Mouse (Mus musculus) CH12.LX (cell line): ENCODE results near the gene Bclaf1. TPM values are rescaled to one million over a fixed set of nuclear protein-coding genes. Genes with fewer than 3 reads are reported as not detected.

Experiments used
- DNase-seq: peaks from one replicate; pipeline ENCODE4 v3.0.0-alpha.2; 2013; ENCODE audit errors: extremely low read depth
- H3K27ac ChIP-seq: 2 replicates; pipeline ENCODE4 v1.5.1; 2012; ENCODE audit warnings: low read depth, mild to moderate bottlenecking, control low read depth, moderate library complexity; ENCODE audit not compliant: insufficient read depth
- H3K27me3 ChIP-seq: replicated peaks from 2 replicates; pipeline ENCODE3; 2012; ENCODE audit warnings: inconsistent platforms
- H3K36me3 ChIP-seq, 2 experiments: replicated peaks in 1 of 2; 2 replicates each; pipeline versions ENCODE3 to v1.6.1; 2012; ENCODE audit warnings: inconsistent platforms in 1 of 2, low read length in 1 of 2, mild to moderate bottlenecking in 1 of 2, mixed read lengths in 1 of 2, moderate library complexity in 1 of 2; ENCODE audit not compliant: control insufficient read depth in 1 of 2, insufficient read depth in 1 of 2
- H3K4me1 ChIP-seq, 2 experiments: 2 replicates each; pipeline ENCODE4 v1.6.1; 2012; ENCODE audit warnings: inconsistent platforms in 1 of 2, moderate library complexity in 1 of 2; ENCODE audit not compliant: insufficient read depth in 2 of 2, control insufficient read depth in 1 of 2
- H3K4me2 ChIP-seq: 2 replicates; pipeline ENCODE4 v1.6.1; 2012; ENCODE audit warnings: low read depth, mild to moderate bottlenecking, control low read depth; ENCODE audit not compliant: poor library complexity, insufficient read depth, severe bottlenecking
- H3K4me3 ChIP-seq, 3 experiments: fragments of 150-350 bp in 1 of 3; sonication (generic) in 1 of 3; replicated peaks in 1 of 3; 2 replicates each; pipeline versions ENCODE3 to v1.5.1; 2011 to 2012; ENCODE audit warnings: low read depth in 2 of 3, low read length in 2 of 3, mild to moderate bottlenecking in 2 of 3, moderate library complexity in 2 of 3, control low read depth in 1 of 3, improper control_type of control experiment in 1 of 3, inconsistent platforms in 1 of 3, mixed read lengths in 1 of 3; ENCODE audit not compliant: poor library complexity in 1 of 3
- H3K79me2 ChIP-seq: replicated peaks from 2 replicates; pipeline ENCODE4 v1.6.1; 2012; ENCODE audit warnings: mild to moderate bottlenecking, moderate library complexity; ENCODE audit not compliant: control insufficient read depth, poor library complexity, insufficient read depth, severe bottlenecking; ENCODE audit errors: extremely low read depth
- H3K9ac ChIP-seq: 2 replicates; pipeline ENCODE4 v1.6.1; 2012; ENCODE audit warnings: low read depth, mild to moderate bottlenecking, control low read depth, moderate library complexity; ENCODE audit not compliant: insufficient read depth
- H3K9me3 ChIP-seq: replicated peaks from 2 replicates; pipeline ENCODE3; 2012; ENCODE audit warnings: low read length, inconsistent platforms, mixed read lengths
- BHLHE40 ChIP-seq: IDR thresholded peaks from 2 replicates; pipeline ENCODE4 v1.6.1; 2011; ENCODE audit warnings: mild to moderate bottlenecking, low read depth, low read length, improper control_type of control experiment
- CHD1 ChIP-seq: IDR thresholded peaks from 2 replicates; pipeline ENCODE4 v1.6.1; 2012; ENCODE audit warnings: low read depth, low read length, improper control_type of control experiment, inconsistent platforms
- CHD2 ChIP-seq: IDR thresholded peaks from 2 replicates; pipeline ENCODE4 v1.6.1; 2011; ENCODE audit warnings: low read length, improper control_type of control experiment
- CTCF ChIP-seq, 2 experiments: IDR thresholded peaks in 1 of 2; conservative IDR thresholded peaks in 1 of 2; 2 replicates each; pipeline ENCODE4 v1.5.1; 2011 to 2012; ENCODE audit warnings: low read depth in 2 of 2, low read length in 2 of 2, improper control_type of control experiment in 1 of 2, inconsistent platforms in 1 of 2, mild to moderate bottlenecking in 1 of 2, moderate library complexity in 1 of 2
- ELF1 ChIP-seq: IDR thresholded peaks from 2 replicates; pipeline ENCODE4 v1.6.1; 2014; ENCODE audit warnings: low read depth, mild to moderate bottlenecking, inconsistent platforms, low read length, improper control_type of control experiment
- EP300 ChIP-seq: IDR thresholded peaks from 2 replicates; pipeline ENCODE4 v1.6.1; 2011; ENCODE audit warnings: low read length, improper control_type of control experiment
- ETS1 ChIP-seq: conservative IDR thresholded peaks from 2 replicates; pipeline ENCODE4 v1.6.1; 2012; ENCODE audit warnings: low read depth, mild to moderate bottlenecking, inconsistent platforms, low read length, improper control_type of control experiment, moderate library complexity
- IRF4 ChIP-seq: IDR thresholded peaks from 2 replicates; pipeline ENCODE4 v1.6.1; 2014; ENCODE audit warnings: low read depth, mild to moderate bottlenecking, inconsistent platforms, low read length, improper control_type of control experiment
- JUN ChIP-seq: IDR thresholded peaks from 2 replicates; pipeline ENCODE4 v1.6.1; 2011; ENCODE audit warnings: low read depth, mild to moderate bottlenecking, low read length, improper control_type of control experiment, moderate library complexity; ENCODE audit not compliant: insufficient read depth
- JUND ChIP-seq: conservative IDR thresholded peaks from 2 replicates; pipeline ENCODE4 v1.6.1; 2011; ENCODE audit warnings: low read depth, low read length, improper control_type of control experiment
- KAT2A ChIP-seq: IDR thresholded peaks from 2 replicates; pipeline ENCODE4 v1.6.1; 2012; ENCODE audit warnings: low read length, improper control_type of control experiment, inconsistent platforms; ENCODE audit not compliant: insufficient replicate concordance
- MAFK ChIP-seq: IDR thresholded peaks from 2 replicates; pipeline ENCODE4 v1.6.1; 2011; ENCODE audit warnings: low read length, improper control_type of control experiment; ENCODE audit not compliant: insufficient replicate concordance
- MAX ChIP-seq: IDR thresholded peaks from 2 replicates; pipeline ENCODE4 v1.6.1; 2011; ENCODE audit warnings: low read length, improper control_type of control experiment
- MEF2A ChIP-seq: IDR thresholded peaks from 2 replicates; pipeline ENCODE4 v1.6.1; 2014; ENCODE audit warnings: low read depth, mild to moderate bottlenecking, inconsistent platforms, low read length, improper control_type of control experiment, borderline replicate concordance
- NELFE ChIP-seq: IDR thresholded peaks from 2 replicates; pipeline ENCODE4 v1.6.1; 2011; ENCODE audit warnings: low read depth, low read length, improper control_type of control experiment
- RCOR1 ChIP-seq: conservative IDR thresholded peaks from 2 replicates; pipeline ENCODE4 v1.6.1; 2012; ENCODE audit warnings: low read depth, mild to moderate bottlenecking, inconsistent platforms, low read length, improper control_type of control experiment
- SIN3A ChIP-seq: IDR thresholded peaks from 2 replicates; pipeline ENCODE4 v1.6.1; 2012; ENCODE audit warnings: low read length, improper control_type of control experiment, inconsistent platforms
- SMC3 ChIP-seq: IDR thresholded peaks from 2 replicates; pipeline ENCODE4 v1.6.1; 2011; ENCODE audit warnings: low read depth, low read length, improper control_type of control experiment
- TBP ChIP-seq: conservative IDR thresholded peaks from 2 replicates; pipeline ENCODE4 v1.6.1; 2011; ENCODE audit warnings: low read depth, low read length, improper control_type of control experiment
- UBTF ChIP-seq: IDR thresholded peaks from 2 replicates; pipeline ENCODE4 v1.6.1; 2012; ENCODE audit warnings: low read depth, mild to moderate bottlenecking, inconsistent platforms, low read length, improper control_type of control experiment, moderate library complexity
- ZKSCAN1 ChIP-seq: IDR thresholded peaks from 2 replicates; pipeline ENCODE4 v1.6.1; 2012; ENCODE audit warnings: low read depth, inconsistent platforms, low read length, improper control_type of control experiment, borderline replicate concordance
- ZMIZ1 ChIP-seq: IDR thresholded peaks from 2 replicates; pipeline ENCODE4 v1.6.1; 2012; ENCODE audit warnings: low read depth, mild to moderate bottlenecking, inconsistent platforms, low read length, improper control_type of control experiment
- dilution Hi-C: fragments of 300-500 bp; cut with MboI; formaldehyde crosslinking; loops from 2 replicates; pipeline ENCODE4 v1.14.3; 2020; ENCODE audit warnings: low sequenced_read_pairs; ENCODE audit not compliant: extremely low pct_unique_long_range_greater_than_20kb, extremely low pct_ligation_motif_present
- in situ Hi-C: fragments of 300-500 bp; cut with MboI; formaldehyde crosslinking; loops from 3 replicates; pipeline ENCODE4 v1.14.3; 2019; ENCODE audit warnings: low sequenced_read_pairs, low pct_ligation_motif_present, low pct_unique_long_range_greater_than_20kb, mixed read lengths
- polyA plus RNA-seq: library from polyadenylated mRNA; unstranded; fragments of >175 nt; gene quantifications from 2 replicates; pipeline ENCODE4 v1.2.1, GENCODE M21; 2012; ENCODE audit warnings: low read depth; ENCODE audit not compliant: insufficient read length
- total RNA-seq, 2 experiments: library from RNA; depleted of rRNA; stranded (reverse); fragments of 300-350 nt in 1 of 2; fragments of >200 nt in 1 of 2; gene quantifications; 2 replicates each; pipeline ENCODE4 v1.2.3; 2012 to 2014

Gene Bclaf1
- total and polyA plus RNA-seq, 3 experiments: 84.2 to 242 (median 186) TPM

DNA sequence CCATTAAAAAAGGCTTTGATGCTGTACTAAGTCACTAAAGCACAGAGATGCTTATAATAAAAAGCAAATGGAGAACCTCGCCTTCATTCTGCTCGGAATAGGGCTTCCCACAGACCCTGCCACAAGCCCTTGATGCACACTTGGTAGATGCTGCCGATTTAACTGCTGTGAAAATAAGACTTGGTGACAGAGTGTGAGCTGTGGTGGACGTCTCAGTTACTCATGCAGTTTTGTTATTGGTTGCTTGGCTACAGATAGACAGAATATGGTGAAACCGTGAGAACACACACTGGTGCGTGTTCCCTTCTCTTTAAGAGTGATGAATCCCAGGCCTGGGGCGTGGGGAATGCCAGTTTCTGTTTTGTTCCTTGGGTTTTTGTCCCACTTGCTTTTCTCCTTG is 43.3 kb upstream of the Bclaf1 start:
- dilution Hi-C loops: no loop called here
- no peak overlapping the region for H3K9ac ChIP-seq

DNA sequence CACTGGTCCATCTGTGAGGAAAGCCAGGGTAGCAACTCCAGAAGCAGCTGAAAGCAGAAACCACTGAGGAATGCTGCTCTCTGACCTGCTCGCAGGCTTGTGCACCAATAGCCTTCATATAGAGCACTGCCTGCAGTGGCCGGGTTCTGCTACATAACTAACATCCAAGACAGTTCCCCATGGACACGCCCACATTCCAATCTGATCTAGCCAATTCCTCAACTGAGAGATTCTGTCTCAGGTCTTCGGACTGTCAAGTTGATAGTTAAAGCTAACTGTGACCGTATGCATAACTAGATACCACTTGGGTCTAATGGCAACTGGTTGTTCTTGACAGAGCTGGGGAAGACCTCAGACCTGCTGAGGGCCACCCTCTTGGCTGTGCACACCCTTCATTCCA is 39.9 kb upstream of the Bclaf1 start:
- peaks cover 7% of the 10 kb centered on the region for H3K9me3 ChIP-seq
- in situ Hi-C loops (no loop called here), dilution Hi-C loops (no loop called here)
- DNase-seq: no peak
- H3K27me3 ChIP-seq: no peaks in the 10 kb centered on the region
- H3K27ac ChIP-seq: no peak overlapping the region
- no peak overlapping the region for H3K4me3 ChIP-seq
- 0 out of 2 replicates have a peak, but pooled peaks cover 2% of the 10 kb centered on the region for H3K79me2 ChIP-seq
- no peak for TF ChIP-seq CHD1
- TF ChIP-seq MEF2A: no peak
- TF ChIP-seq JUND: no peak
- TF ChIP-seq JUN: no peak
- TF ChIP-seq CHD2: no peak
- TF ChIP-seq ETS1: no peak
- no peak for TF ChIP-seq NELFE
- no peak for TF ChIP-seq ELF1
- TF ChIP-seq ZKSCAN1: no peak
- TF ChIP-seq MAFK: no peak
- TF ChIP-seq SIN3A: no peak
- no peak for TF ChIP-seq MAX
- no peak for TF ChIP-seq IRF4
- TF ChIP-seq KAT2A: no peak
- no peak for TF ChIP-seq CTCF (conservative IDR thresholded peaks at IDR 0.05 in 1 of 2, IDR thresholded peaks at IDR 0.05 in 1 of 2; ENCODE audit: low read depth in 2 of 2, low read length in 2 of 2)
- no peak for TF ChIP-seq SMC3
- TF ChIP-seq EP300: no peak
- TF ChIP-seq TBP: no peak
- no peak for TF ChIP-seq RCOR1
- TF ChIP-seq UBTF: no peak
- TF ChIP-seq, all 38 proteins: peak for 0
- Histone ChIP-seq H3K36me3 (peaks cover 46 to 90% of the 10 kb centered on the region in 2 experiments), H3K4me2 (no peak overlapping the region), H3K4me1 (peaks cover 6 to 16% of the 10 kb centered on the region in 2 experiments; a peak in 3 of 4 replicates), H3K9ac (no peak overlapping the region)

More for the DNA sequence above, 43.3 kb upstream of the Bclaf1 start:
- TF ChIP-seq MEF2A (no peak), NELFE (no peak), ZMIZ1 (no peak), MAFK (no peak), ETS1 (no peak), BHLHE40 (no peak), ELF1 (no peak), CHD2 (no peak), IRF4 (no peak), TBP (no peak), UBTF (no peak), CTCF (conservative IDR thresholded peaks at IDR 0.05 in 1 of 2, IDR thresholded peaks at IDR 0.05 in 1 of 2; ENCODE audit: low read depth in 2 of 2, low read length in 2 of 2) (no peak)
- no peak overlapping the region for H3K27ac ChIP-seq
- in situ Hi-C loops: no loop called here
- H3K4me2 ChIP-seq: no peak overlapping the region
- no peak for DNase-seq
- H3K9me3 ChIP-seq: peaks cover 7% of the 10 kb centered on the region
- H3K36me3 ChIP-seq: peaks cover 23 to 63% of the 10 kb centered on the region in 2 experiments
- H3K4me1 ChIP-seq: peaks cover 6 to 26% of the 10 kb centered on the region in 2 experiments; a peak in 3 of 4 replicates
- H3K79me2 ChIP-seq: 0 out of 2 replicates have a peak, but pooled peaks cover 2% of the 10 kb centered on the region
- no peak overlapping the region for H3K4me3 ChIP-seq
- no peaks in the 10 kb centered on the region for H3K27me3 ChIP-seq
